In the genomic region with DNA sequence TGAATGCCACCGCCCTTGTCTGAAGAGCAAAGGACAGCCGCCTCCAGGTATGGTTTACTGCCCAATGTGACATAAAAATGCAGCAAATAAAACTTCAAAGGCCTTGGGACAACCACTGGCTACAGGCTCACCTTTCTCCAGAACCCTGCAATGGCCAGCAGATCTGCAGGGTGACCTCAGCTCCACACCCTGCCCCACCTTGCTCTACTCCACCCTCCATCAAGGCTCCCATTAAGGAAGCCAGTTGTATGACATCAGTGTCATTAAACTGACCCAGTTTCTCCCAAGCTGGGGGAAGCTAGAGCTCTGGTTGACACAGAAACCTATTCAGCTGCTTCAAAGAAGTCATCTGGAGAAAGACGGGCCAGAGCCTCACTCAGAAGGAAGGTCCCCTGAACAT, we compare ENCODE assay signal across 21 mouse cellular contexts.
DNase-seq lines count a peak whose midpoint lies in the region; ATAC-seq and TF ChIP-seq lines count a peak whose summit lies in the region.
"Had no signal": no experiment of that assay in that cellular context is flagged by ENCODE, and none has a peak within 500 bp of the region (broad histone marks: within the 10 kb centered on the region; RNA-seq: fewer than 3 reads in every experiment).

No protein-coding gene starts in this region.

- H3K4me1 ChIP-seq in testis, adult 2 months (ENCODE audit: control insufficient read depth, insufficient read depth, low read length): no peaks in the 10 kb centered on the region
- no peaks in the 10 kb centered on the region for H3K4me1 ChIP-seq in intestine, embryonic 16.5 days (ENCODE audit: control insufficient read depth, insufficient read depth, low read length)
- no peaks in the 10 kb centered on the region for H3K4me1 ChIP-seq in stomach, embryonic 15.5 days
- H3K4me1 ChIP-seq in heart, embryonic 11.5 days (ENCODE audit: control insufficient read depth, insufficient read depth, low read length): no peaks in the 10 kb centered on the region
- H3K4me1 ChIP-seq: forebrain, embryonic 15.5 days; heart, embryonic 15.5 days; hindbrain, embryonic 13.5 days had no signal

- 79% methylated on average over 3 of the region's 3 CpGs for WGBS in intestine, embryonic 16.5 days
- whole genome bisulfite sequencing in stomach, embryonic 15.5 days: 90% methylated on average over 3 of the region's 3 CpGs
- WGBS in heart, embryonic 11.5 days (ENCODE audit: insufficient replicate concordance): 80% methylated on average over 3 of the region's 3 CpGs

- peak; percentile 86 for ATAC-seq in intestine, embryonic 16.5 days
- peak; percentile 53; the same call in 1 of the 2 replicates for ATAC-seq in stomach, embryonic 15.5 days (ENCODE audit: insufficient read depth, low FRiP score, low read depth)
- ATAC-seq in heart, embryonic 11.5 days (replicated peaks; ENCODE audit: insufficient number of reproducible peaks, low FRiP score, low TSS enrichment): no peak
- ATAC-seq: activated CD4-positive, CD25-positive, alpha-beta regulatory T cell, adult 4 months; forebrain, embryonic 15.5 days; Patski had no signal

- DNase-seq in testis, postnatal 10 days (ENCODE audit: low spot score): no peak
- no peak for DNase-seq in frontal cortex, postnatal 14 days (ENCODE audit: low spot score in 2 of 2)
- no peak for DNase-seq in cerebellum, postnatal 10 days
- DNase-seq: adrenal gland, postnatal 25 days; cerebellum, adult 18-20 months; cerebellum, adult 9-11 months; gastrocnemius, postnatal 10 days; heart, adult 2 months; heart, postnatal 14 days had no signal

- no peak overlapping the region for H3K9ac ChIP-seq in intestine, embryonic 16.5 days (ENCODE audit: low read depth, low read length)
- no peak overlapping the region for H3K9ac ChIP-seq in stomach, embryonic 15.5 days
- no peak overlapping the region for H3K9ac ChIP-seq in heart, embryonic 11.5 days (ENCODE audit: low read depth, low read length)
- H3K9ac ChIP-seq: forebrain, embryonic 15.5 days; heart, embryonic 15.5 days; hindbrain, embryonic 13.5 days had no signal

- no peak for TF ChIP-seq POLR2A in testis, adult 2 months (IDR thresholded peaks at IDR 0.05; ENCODE audit: control insufficient read depth, low read depth, low read length)

- H3K36me3 ChIP-seq in testis, adult 2 months (ENCODE audit: control insufficient read depth, insufficient read depth, low read length): no peaks in the 10 kb centered on the region
- no peaks in the 10 kb centered on the region for H3K36me3 ChIP-seq in intestine, embryonic 16.5 days (ENCODE audit: control insufficient read depth, insufficient read depth, low read length)
- no peaks in the 10 kb centered on the region for H3K36me3 ChIP-seq in stomach, embryonic 15.5 days
- H3K36me3 ChIP-seq in heart, embryonic 11.5 days (ENCODE audit: control insufficient read depth, insufficient read depth, low read length): no peaks in the 10 kb centered on the region
- H3K36me3 ChIP-seq: embryonic facial prominence, embryonic 10.5 days; forebrain, embryonic 15.5 days; heart, embryonic 15.5 days; hindbrain, embryonic 13.5 days had no signal

- H3K27ac ChIP-seq in testis, adult 2 months (ENCODE audit: control insufficient read depth, insufficient read depth, low read depth, low read length): peak overlapping the region; percentile 37; the same call in 1 of the 2 replicates
- H3K27ac ChIP-seq in intestine, embryonic 16.5 days (ENCODE audit: low read length): no peak overlapping the region
- no peak overlapping the region for H3K27ac ChIP-seq in stomach, embryonic 15.5 days
- H3K27ac ChIP-seq in heart, embryonic 11.5 days (ENCODE audit: low read depth, low read length): no peak overlapping the region
- H3K27ac ChIP-seq: embryonic facial prominence, embryonic 10.5 days; forebrain, embryonic 15.5 days; heart, adult 2 months; heart, embryonic 15.5 days; hindbrain, embryonic 13.5 days had no signal

- no peaks in the 10 kb centered on the region for H3K27me3 ChIP-seq in testis, adult 2 months (ENCODE audit: control insufficient read depth, insufficient read depth, low read length)
- H3K27me3 ChIP-seq in intestine, embryonic 16.5 days (replicated peaks; ENCODE audit: control insufficient read depth, insufficient read depth, low read length): no peaks in the 10 kb centered on the region
- H3K27me3 ChIP-seq in stomach, embryonic 15.5 days (replicated peaks): no peaks in the 10 kb centered on the region
- no peaks in the 10 kb centered on the region for H3K27me3 ChIP-seq in heart, embryonic 11.5 days (ENCODE audit: control insufficient read depth, insufficient read depth, low read length)
- H3K27me3 ChIP-seq: CH12.LX; forebrain, embryonic 15.5 days; heart, embryonic 15.5 days; hindbrain, embryonic 13.5 days; Patski had no signal

- no peak overlapping the region for H3K4me2 ChIP-seq in intestine, embryonic 16.5 days (ENCODE audit: low read depth, low read length)
- no peak overlapping the region for H3K4me2 ChIP-seq in stomach, embryonic 15.5 days
- no peak overlapping the region for H3K4me2 ChIP-seq in heart, embryonic 11.5 days
- H3K4me2 ChIP-seq: forebrain, embryonic 15.5 days; heart, embryonic 15.5 days; hindbrain, embryonic 13.5 days had no signal

- no peaks in the 10 kb centered on the region for H3K9me3 ChIP-seq in intestine, embryonic 16.5 days (ENCODE audit: control insufficient read depth, low read length)
- no peaks in the 10 kb centered on the region for H3K9me3 ChIP-seq in stomach, embryonic 15.5 days
- no peaks in the 10 kb centered on the region for H3K9me3 ChIP-seq in heart, embryonic 11.5 days (replicated peaks; ENCODE audit: control insufficient read depth, low read length)
- H3K9me3 ChIP-seq: embryonic facial prominence, embryonic 10.5 days; forebrain, embryonic 15.5 days; heart, embryonic 15.5 days; hindbrain, embryonic 13.5 days had no signal

- peak overlapping the region; percentile 83 for H3K4me3 ChIP-seq in testis, adult 2 months (ENCODE audit: control insufficient read depth, low read depth, low read length)
- no peak overlapping the region for H3K4me3 ChIP-seq in intestine, embryonic 16.5 days (ENCODE audit: low read length)
- H3K4me3 ChIP-seq in stomach, embryonic 15.5 days (replicated peaks): no peak overlapping the region
- no peak overlapping the region for H3K4me3 ChIP-seq in heart, embryonic 11.5 days (ENCODE audit: low read depth, low read length)
- H3K4me3 ChIP-seq: embryonic facial prominence, embryonic 10.5 days; erythroblast, embryonic 14.5 days; forebrain, embryonic 15.5 days; heart, adult 2 months; heart, embryonic 15.5 days; hindbrain, embryonic 13.5 days had no signal

- TF ChIP-seq CTCF in testis, adult 2 months (IDR thresholded peaks at IDR 0.05; ENCODE audit: control insufficient read depth, insufficient read depth, insufficient replicate concordance, low read depth, low read length): no peak
